Mouse (Mus musculus) neutrophil, adult 59 days (primary cell): Measurements from ENCODE around the gene Gm5483. TPM values are rescaled to one million over a fixed set of nuclear protein-coding genes. Genes with fewer than 3 reads are reported as not detected.

Experiments used
- total RNA-seq, 2 experiments: library from RNA; stranded (reverse); gene quantifications; 1 replicate in 1 of 2; 2 replicates in 1 of 2; pipeline ENCODE4 v1.2.4; 2023

The Gm5483 gene
- total RNA-seq, result 10 to 100 TPM; 25.4 to 28.3 TPM

DNA sequence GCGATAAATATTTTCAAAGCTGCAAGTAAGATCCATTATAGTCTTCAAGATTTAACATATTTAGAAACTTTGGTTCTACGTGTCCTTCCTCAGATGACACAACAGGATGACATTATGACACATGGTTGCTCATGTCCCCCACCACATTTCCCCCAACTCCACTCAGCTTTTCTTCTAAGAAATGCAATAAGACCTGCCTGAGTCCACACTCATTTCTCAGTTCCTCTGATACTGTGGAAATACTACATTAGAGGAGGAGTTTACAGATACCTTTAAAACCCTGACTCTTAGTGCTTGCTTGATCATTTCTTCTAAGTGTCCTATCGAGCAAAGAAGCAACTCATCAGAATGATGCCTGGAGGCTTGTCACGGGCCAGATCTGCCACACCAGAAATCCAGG is at the start of gene Gm5483:
Gene Gm5483, plus strand, starts transcription at position 301 of the 400 bp plus-strand sequence.

DNA sequence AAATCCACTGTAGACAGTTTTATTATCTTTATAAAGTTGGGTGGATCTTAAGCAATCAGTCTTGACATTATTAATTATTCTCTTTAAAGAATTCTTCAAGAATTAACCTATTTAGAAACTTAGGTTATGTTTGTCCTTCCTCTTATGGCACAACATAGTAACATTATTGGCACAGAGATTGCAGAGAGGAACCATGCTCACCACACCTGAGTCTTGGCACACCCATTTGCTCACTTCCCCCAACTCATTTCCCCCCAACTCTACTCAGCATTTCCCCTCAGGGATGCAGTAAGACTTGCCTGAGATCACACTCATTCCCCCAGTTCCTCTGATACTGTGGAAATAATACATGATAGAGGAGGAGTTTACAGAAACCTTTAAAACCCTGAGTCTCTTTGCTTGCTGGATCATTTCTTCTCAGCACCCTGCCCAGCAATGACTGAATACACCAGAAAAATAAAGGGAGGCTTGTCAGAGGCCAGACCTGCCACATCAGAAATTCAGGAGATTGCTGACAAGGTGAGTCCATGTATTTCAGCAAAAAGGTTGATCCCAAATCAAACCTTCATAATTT is 27.5 kb upstream of the Gm5483 start, which contains the start of gene Stfa2l1:
Gene Stfa2l1, plus strand, starts transcription at position 410 of the 574 bp plus-strand sequence.

DNA sequence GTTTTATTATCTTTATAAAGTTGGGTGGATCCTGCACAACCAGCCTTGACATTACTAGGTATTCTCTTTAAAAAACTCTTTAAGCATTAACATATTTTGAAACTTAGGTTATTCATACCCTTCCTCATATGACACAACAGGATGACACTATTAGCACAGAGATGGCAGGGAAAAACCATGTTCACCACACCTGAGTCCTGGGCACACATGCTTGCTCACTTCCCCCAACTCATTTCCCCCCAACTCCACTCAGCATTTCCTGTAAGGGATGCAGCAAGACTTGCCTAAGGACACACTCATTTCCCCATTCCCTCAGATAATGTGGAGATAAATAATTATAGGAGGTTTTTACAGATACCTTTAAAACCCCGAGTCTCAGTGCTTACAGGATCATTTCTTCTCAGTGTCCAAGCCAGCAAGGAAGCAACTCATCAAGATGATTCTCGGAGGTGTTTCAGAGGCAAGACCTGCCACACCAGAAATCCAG is 26.0 kb downstream of the Gm5483 start, which contains the start of gene Gm5416:
Gene Gm5416, plus strand, starts transcription at position 437 of the 487 bp plus-strand sequence.

DNA sequence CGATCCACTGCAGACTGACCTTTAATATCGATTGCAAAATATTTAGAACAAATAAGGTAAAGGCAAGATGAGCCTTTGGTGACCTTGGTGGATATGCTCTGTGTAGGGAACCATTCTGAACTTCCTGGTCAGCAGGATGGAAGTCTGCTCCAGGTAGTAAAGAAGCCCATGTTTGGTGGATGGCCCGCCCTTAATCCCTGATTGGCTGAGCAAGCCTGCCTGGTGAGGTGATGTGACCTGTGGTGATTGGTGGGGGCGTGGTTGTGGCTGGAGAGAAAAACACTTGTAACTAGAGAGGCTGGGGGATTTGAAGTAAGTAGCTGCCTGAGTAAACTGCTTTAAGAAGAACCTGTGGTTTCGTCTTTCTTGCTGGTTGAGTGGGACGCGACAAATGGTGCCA is 37.2 kb downstream of the Gm5483 start, which contains the start of gene 2010005H15Rik:
Gene 2010005H15Rik, plus strand, starts transcription at position 301 of the 400 bp plus-strand sequence.

Other genes with a start within 250 kb of the Gm5483 start
- gene Parp9, start 245.7 kb upstream of the Gm5483 start, total RNA-seq, result 10 to 100 TPM; 20.8 to 22.7 TPM
- 10 to 100 TPM; 18.5 to 21.5 TPM for gene Dtx3l, start 245.1 kb upstream of the Gm5483 start, total RNA-seq
- gene Kpna1, start 205.5 kb upstream of the Gm5483 start, total RNA-seq, result 10 to 100 TPM; 40.0 to 43.1 TPM
- 1 to 10 TPM; 4.5 to 5.0 TPM for gene Wdr5b, start 143.0 kb upstream of the Gm5483 start, total RNA-seq
- gene Fam162a, start 112.6 kb upstream of the Gm5483 start, total RNA-seq, result 10 to 100 TPM; 15.1 to 15.7 TPM
- 10 to 100 TPM; 10.2 to 12.3 TPM for gene Ccdc58, start 112.5 kb upstream of the Gm5483 start, total RNA-seq
- not detected for gene Csta1, start 53.0 kb upstream of the Gm5483 start, total RNA-seq
- gene Stfa2l1, start 27.4 kb upstream of the Gm5483 start, total RNA-seq, result 10 to 100 TPM; 57.4 to 66.5 TPM
- not detected for gene Gm5416, start 26.2 kb downstream of the Gm5483 start, total RNA-seq
- not detected for gene 2010005H15Rik, start 37.3 kb downstream of the Gm5483 start, total RNA-seq
- 1 to 10 TPM; 3.9 to 5.7 TPM for gene Stfa1, start 92.7 kb downstream of the Gm5483 start, total RNA-seq
- gene BC117090, start 150.1 kb downstream of the Gm5483 start, total RNA-seq, result not detected
- gene BC100530, start 183.5 kb downstream of the Gm5483 start, total RNA-seq, result 1 to 10 TPM; 2.5 to 3.7 TPM
- 1 to 10 TPM in 1 of 2 experiments, not detected in 1; 1.5 TPM for gene Stfa2, start 224.2 kb downstream of the Gm5483 start, total RNA-seq